Mouse (Mus musculus) brown adipose tissue, adult 24 weeks (tissue): ENCODE results near the gene Rbm44. TPM values are rescaled to one million over a fixed set of nuclear protein-coding genes. Genes with fewer than 3 reads are reported as not detected.

Source experiments
- H3K27ac ChIP-seq: fragments of 200-500 bp; replicated peaks from 2 replicates; pipeline ENCODE4 v1.5.1; 2012; ENCODE audit warnings: low read depth, mild to moderate bottlenecking, low read length
- H3K4me1 ChIP-seq: fragments of 200-500 bp; 2 replicates; pipeline ENCODE4 v1.6.1; 2012; ENCODE audit warnings: low read length, mixed read lengths; ENCODE audit not compliant: control insufficient read depth, insufficient read depth, insufficient read length
- H3K4me3 ChIP-seq: fragments of 200-500 bp; 2 replicates; pipeline ENCODE4 v1.5.1; 2012; ENCODE audit warnings: low read depth, mild to moderate bottlenecking, low read length, moderate library complexity; ENCODE audit not compliant: insufficient read depth
- polyA plus RNA-seq: library from polyadenylated mRNA; stranded (reverse); fragments of >200 nt; gene quantifications from 2 replicates; pipeline ENCODE4 v1.2.4, GENCODE M21; 2012; ENCODE audit not compliant: missing spikeins, insufficient read depth, insufficient read length

Gene Rbm44
- not detected in 2 replicates for polyA plus RNA-seq

DNA sequence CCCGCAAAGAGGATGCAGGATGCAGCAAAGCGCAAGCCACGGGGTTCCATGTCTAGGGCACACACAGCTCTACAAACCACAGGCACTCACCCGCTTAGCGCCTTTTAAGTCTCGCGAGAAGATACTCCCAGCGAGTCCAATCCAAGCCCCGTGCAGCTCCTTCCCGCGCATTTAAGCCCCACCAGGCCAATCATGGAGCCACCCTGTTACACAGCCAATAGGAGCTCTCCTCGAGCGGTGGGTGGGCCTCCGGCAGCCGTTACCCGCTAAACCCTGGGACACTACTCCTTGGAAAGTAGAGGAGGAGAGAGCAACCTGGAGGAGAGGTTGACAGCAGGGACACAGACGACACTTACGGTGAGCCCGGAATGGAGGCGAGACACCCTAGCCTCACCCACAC is at the start of gene Rbm44:
TSS of gene Rbm44 (plus strand) at position 277 of the 400 bp plus-strand sequence.
- H3K4me1 ChIP-seq, result no peaks in the 10 kb centered on the region
- H3K27ac ChIP-seq, result no peak within 1 kb of the TSS
- no peak within 1 kb of the TSS for H3K4me3 ChIP-seq

DNA sequence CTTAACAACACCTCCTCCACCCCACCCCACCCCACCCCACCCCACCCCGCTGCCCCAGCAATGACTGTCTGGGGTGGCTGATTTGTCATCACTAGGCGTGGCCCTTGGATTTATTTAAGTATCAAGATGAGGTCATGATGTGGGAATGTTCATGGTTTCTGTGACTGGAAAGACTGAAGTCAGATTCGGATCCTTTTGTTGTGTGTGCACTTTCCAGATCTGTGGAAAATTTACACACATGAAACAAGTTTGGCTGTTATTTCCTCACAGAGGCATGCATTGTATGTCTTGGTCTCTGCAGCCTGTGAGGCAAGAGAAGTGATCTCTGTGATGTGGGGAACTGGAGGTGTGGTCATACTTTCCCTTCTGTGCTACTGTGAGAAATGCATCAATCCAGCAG is 49.6 kb upstream of the Rbm44 start:
- Histone ChIP-seq H3K27ac (no peak overlapping the region), H3K4me1 (peaks cover 19% of the 10 kb centered on the region), H3K4me3 (no peak overlapping the region)

DNA sequence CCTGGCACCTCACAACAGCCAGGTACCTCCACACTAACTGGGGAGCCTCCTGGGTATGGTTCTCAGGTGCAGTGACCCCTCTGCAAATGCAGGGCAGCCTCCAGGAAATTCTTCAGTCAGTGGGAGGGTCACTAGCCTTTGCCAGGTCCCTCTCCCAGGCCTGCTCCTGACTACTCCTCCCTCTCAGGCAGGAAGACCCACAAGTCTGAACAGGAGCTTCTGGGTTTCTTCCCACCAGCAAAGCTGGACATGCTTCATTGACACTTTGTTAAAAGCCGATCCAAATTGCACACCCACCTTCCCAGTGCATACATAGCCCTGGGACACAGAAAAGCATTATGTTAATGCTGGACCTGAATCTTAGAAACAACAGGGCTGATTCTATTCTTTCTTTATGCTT is 49.0 kb upstream of the Rbm44 start:
- H3K27ac ChIP-seq, result no peak overlapping the region
- H3K4me3 ChIP-seq, result no peak overlapping the region
- peaks cover 15% of the 10 kb centered on the region for H3K4me1 ChIP-seq

DNA sequence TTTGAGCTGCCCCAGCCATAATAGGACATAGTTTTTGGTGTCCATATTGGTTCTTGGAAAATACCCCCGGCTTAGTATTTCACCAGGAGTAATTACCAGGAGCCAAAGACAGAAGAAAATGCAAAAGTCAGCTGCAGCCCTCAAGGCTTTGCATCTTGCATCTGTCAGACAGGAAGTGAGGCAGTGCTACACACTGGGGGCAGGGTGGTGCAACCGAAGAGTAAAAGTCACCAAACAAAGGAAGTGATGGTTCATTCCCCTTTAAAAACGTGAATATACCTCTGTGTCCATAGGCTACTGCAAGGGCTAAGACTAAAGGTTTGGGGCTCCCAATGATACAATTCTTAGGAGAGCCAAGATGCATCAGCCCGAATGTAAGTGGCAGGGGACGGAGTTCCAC is 48.4 kb upstream of the Rbm44 start:
- H3K4me1 ChIP-seq, result peaks cover 12% of the 10 kb centered on the region
- H3K27ac ChIP-seq, result no peak overlapping the region
- H3K4me3 ChIP-seq, result no peak overlapping the region

DNA sequence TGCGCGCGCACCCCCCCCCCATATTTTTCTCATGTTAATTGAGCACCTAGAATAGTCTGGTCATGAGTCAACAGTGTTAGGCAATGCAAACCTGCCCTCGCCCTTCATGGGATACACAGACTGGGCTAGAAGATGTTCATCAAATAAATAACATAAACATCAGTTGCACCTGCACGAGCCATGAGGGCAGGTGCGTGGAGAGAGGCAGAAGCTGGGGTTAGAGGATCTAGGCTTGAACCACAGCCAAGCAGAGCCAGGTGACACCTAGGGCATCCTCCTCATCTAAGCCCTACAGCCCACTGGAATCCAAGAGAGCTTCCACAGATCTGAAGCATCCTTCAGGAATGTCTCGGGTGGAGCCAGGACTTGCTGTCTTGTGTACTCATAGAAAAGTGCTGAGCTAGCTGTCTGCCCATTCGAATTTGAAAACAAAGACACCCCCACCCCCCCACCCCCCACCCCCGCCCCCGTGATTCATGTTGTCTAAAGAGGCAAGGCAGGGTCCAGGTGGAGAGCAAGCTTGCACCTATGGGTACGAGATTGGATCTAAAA is 47.5 kb upstream of the Rbm44 start:
- Histone ChIP-seq H3K27ac (no peak overlapping the region), H3K4me3 (no peak overlapping the region), H3K4me1 (peaks cover 3% of the 10 kb centered on the region; the same call in 1 of the 2 replicates)

DNA sequence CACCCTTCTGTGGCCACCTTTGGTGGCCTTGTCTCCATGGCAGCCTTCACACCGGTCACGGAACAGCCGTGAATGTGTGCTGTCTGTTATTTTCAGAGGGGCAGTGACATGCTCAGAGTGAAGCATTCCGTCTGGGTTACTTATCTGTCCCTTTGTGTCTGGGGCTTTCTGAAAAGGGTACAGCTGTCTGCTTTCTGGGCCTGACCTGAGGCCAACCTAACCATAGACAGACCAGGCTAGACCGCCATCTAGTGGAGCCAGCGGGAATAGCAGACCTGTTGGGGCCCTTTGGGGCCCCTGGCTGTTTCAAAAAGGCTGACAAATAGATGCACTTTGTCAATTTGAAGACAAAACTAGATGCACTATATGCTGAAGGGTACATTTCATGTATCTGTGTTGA is 46.0 kb upstream of the Rbm44 start:
- peaks cover 3% of the 10 kb centered on the region; the same call in 1 of the 2 replicates for H3K4me1 ChIP-seq
- no peak overlapping the region for H3K4me3 ChIP-seq
- H3K27ac ChIP-seq, result no peak overlapping the region

DNA sequence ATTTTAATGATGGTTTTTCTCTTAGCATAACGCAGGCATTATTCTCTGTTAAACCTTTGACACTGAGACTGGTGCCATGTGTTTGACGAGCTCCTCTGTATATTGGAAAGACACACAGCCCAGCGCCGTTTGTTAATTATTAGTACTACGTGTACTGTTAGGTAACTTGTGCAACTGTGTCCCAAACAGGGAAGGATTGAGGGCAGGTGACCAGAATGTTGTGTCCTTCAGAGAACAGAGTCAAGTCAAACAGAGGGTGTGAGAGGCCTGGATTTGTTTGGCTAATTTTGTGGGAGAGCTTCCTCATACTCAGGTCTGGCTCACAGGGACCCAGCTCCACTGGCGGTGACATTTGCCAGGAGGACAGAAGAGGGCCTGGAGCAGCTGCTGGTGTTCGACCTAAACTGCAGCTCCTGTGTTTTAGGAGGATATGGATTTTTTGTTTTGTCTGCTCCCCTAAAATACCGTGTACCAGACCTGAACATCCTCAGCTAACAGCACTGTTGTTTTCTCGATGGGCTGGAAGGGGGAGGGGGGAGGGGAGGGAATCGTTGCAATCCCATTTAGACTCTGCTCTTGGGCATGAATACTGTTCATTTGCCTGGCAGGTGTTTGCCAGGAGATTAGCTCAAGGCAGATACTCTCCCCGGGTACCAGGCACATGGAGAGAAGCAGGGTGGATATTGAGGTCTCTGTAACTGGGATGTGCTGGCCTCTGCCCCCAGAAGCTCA is 43.0 kb upstream of the Rbm44 start:
- no peaks in the 10 kb centered on the region for H3K4me1 ChIP-seq
- no peak overlapping the region for H3K27ac ChIP-seq

DNA sequence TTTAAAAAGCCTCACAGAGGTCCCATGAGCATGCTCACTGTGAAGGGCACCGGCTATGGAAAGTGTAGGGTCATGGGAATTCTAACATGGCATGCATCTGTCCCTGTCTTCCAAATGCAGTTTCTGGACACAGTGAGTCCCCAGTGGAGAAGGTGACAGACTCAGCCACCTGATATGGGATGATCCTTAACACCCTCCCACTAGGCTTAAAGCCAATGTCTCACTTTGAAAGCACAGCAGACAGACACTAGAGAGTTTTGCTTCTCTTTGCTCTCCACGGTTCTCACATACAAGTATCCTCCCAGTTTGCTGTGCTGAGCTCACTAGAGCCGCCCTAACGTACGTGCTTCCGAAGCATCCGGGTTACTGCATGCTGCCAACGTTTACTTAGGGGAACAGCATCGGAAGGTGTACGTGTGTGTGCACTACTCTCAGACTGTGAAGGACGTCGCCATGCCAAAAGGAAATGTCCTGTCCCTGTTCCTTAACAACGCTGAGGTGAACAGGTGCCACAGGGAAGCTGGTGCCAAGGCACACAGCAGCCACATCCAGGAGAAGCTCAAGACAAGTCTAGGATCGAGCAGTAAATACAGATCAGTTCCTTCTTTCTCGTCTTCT is 41.4 kb upstream of the Rbm44 start:
- Histone ChIP-seq H3K4me1 (no peaks in the 10 kb centered on the region), H3K4me3 (no peak overlapping the region), H3K27ac (no peak overlapping the region)

More for the DNA sequence above, 43.0 kb upstream of the Rbm44 start:
- H3K4me3 ChIP-seq, result no peak overlapping the region

DNA sequence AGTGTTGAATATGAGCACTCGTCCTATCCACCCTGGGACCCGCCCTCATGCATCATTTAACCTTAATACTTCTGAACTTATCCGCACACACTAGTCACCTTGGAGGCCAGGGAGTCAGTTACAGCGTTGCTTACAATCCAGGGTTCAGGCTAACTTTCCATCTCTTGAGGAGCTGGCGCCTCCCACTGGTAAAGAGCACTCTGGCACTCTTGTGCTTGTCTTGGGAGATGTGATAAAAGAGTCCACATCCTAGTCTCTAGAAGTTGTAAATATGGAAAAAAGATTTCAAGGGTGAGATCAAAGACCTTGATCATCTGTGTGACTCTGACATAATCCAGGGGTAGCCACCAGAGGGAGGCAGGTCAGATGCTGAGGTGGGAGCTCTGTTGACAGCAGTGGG is 37.3 kb upstream of the Rbm44 start:
- no peaks in the 10 kb centered on the region for H3K4me1 ChIP-seq
- no peak overlapping the region for H3K4me3 ChIP-seq
- H3K27ac ChIP-seq, result no peak overlapping the region

DNA sequence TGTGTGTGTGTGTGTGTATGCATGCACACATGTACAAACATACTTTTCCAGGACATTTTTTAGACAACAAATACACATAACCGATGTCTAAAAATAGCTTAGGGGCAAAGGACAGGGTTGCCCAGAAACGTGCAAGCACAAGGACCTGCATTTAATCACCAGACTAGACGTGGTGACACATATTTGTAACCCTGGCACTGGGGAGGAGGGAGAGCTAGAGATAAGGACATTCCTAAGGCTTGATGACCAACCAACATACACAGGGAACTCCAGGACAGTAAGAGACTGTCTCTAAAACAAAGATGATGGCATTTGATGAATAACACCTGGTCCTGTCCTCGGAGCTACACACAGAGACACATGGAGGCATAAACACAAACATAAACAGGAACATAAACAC is 35.6 kb upstream of the Rbm44 start:
- no peak overlapping the region for H3K27ac ChIP-seq
- H3K4me1 ChIP-seq, result no peaks in the 10 kb centered on the region
- no peak overlapping the region for H3K4me3 ChIP-seq

DNA sequence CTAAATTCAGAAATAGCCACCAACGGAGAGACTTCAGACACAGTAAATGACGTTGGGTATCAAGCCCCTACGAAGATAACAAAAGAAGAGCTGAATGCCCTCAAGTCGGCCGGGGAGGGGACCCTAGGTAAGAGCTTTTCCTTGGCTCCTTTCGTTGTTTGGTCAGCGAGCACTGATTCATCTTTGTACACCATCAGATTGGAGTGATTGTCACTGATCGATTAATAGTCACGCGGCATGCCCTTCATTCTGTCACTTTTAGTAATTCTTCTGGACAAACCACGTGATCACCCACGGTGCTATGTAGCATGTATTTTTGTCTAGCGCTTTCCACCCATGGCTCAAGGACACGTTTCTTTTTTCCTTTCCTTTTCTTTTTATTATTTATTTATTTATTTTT is 32.7 kb upstream of the Rbm44 start:
- Histone ChIP-seq H3K27ac (no peak overlapping the region), H3K4me1 (no peaks in the 10 kb centered on the region)

DNA sequence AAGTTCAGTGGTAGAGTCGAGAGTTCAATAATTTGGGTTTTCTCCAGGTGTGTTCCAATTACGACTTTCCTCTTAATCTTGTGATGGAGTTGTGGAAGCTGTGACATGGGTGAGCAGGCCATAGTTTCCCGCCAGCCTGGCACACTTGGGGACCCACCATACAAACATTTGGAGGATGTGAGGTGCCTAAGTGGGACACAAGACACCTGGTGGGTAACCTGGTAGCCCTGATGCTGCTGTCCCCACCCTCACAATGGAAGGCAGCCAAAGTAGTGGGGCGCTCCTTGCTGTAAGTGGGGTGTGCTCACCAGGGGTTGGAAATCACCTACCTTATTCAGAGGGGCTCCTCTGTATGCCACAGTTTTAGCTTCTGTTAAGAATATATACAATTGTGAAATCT is 32.3 kb upstream of the Rbm44 start:
- Histone ChIP-seq H3K4me1 (no peaks in the 10 kb centered on the region), H3K4me3 (no peak overlapping the region), H3K27ac (no peak overlapping the region)

More for the DNA sequence above, 32.7 kb upstream of the Rbm44 start:
- H3K4me3 ChIP-seq, result no peak overlapping the region

DNA sequence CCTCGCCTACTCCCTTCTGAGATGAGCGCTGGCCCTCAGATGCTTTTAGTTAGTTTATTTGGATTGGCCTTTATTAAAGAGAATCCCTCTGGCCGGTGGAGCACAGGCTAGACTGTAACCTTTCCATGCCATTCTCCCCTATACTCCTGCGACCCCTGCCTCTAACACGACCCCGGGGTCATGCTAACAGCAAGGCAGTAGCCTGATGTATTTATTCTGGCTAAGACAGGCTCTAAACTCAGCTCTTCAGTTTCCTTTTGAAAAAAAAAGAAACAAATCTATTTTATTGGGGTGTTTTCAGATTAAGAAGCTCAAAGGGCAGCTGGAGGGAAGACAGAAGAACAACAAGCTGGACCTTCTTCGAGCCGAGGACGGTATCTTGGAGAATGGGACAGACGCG is 22.8 kb upstream of the Rbm44 start:
- Histone ChIP-seq H3K4me1 (no peaks in the 10 kb centered on the region), H3K4me3 (no peak overlapping the region), H3K27ac (no peak overlapping the region)

DNA sequence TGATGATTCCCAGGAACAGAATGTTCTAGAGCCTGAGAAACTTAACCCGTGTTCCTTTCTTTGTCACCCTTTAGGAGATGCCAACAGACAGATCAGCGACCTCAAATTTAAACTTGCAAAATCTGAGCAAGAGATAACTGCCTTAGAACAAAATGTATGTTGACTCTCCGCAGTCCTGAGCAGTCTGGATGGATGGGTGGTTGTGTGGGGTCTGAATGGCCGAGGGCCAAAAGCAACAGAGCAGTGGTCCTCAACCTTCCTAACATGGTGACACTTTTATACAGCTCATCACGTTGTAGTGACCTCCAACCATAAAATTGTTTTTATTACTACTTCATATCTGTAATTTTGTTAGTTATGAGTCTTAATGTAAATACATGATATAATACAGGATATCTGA is 21.9 kb upstream of the Rbm44 start:
- no peak overlapping the region for H3K27ac ChIP-seq
- H3K4me3 ChIP-seq, result no peak overlapping the region
- H3K4me1 ChIP-seq, result no peaks in the 10 kb centered on the region

DNA sequence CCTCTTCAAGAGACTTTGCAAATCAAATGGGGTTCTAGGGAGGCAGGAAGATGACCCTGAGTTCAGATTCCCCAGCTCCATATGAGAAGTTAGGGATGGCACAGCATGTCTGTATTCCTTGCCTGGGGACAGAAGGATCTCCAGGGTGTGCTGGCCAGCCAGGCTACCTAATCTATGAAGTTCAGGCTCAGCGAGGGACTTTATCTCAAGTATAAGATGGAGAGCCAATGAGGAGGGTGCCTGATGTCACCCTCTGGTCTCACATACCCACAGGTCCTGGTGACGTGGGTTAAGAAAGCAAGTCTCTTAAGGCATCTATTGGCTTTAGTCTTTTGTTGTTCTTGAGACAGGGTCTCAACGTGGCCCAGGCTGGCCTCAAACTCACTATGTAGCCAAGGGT is 21.4 kb upstream of the Rbm44 start:
- H3K4me3 ChIP-seq, result no peak overlapping the region
- H3K4me1 ChIP-seq, result no peaks in the 10 kb centered on the region
- no peak overlapping the region for H3K27ac ChIP-seq

DNA sequence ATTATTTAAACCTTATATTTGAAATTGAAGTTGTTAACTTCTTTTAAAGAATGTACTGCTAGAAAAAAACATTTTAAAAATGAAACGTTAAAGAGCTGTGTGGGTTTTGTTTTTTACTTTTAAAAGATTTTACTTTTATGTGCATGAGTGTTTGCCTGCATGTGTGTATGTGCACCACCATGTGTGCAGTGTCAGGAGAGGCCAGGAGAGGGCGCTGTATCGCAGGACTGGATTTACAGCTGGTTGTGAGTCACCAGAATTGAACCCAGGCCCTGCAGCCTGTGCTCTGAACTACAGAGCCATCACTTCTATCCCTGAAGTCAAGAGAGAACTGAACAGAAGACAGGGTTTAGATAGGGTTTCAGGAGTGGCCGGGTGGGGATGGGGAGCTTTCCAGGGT is 16.0 kb upstream of the Rbm44 start:
- no peak overlapping the region for H3K27ac ChIP-seq

More for the DNA sequence above, 16.0 kb upstream of the Rbm44 start:
- Histone ChIP-seq H3K4me3 (no peak overlapping the region), H3K4me1 (no peaks in the 10 kb centered on the region)
